Mouse (Mus musculus): ENCODE measurements around the gene 4930518I15Rik. TPM values are rescaled to one million over a fixed set of nuclear protein-coding genes. Genes with fewer than 3 reads are reported as not detected.
"Not testable (repeated sequence)": the region's sequence is repeated elsewhere in the genome, so short reads cannot be mapped to it uniquely, and the experiment has no call there.

The 4930518I15Rik gene
- polyA plus RNA-seq, 1 experiment = 0.13 TPM

- H3K36me3 ChIP-seq (replicated peaks; ENCODE audit: low read length) = peaks cover 9% of the 10 kb centered on the region
- TF ChIP-seq GATA1 (IDR thresholded peaks at IDR 0.05; ENCODE audit: borderline replicate concordance, low read length) (no peak), FLI1 (IDR thresholded peaks at IDR 0.05; ENCODE audit: low read length) (no peak)
- H3K4me3 ChIP-seq (replicated peaks) = peak within 1 kb of the TSS; percentile 93
- peaks cover 31% of the 10 kb centered on the region for H3K4me1 ChIP-seq
- H3K27me3 ChIP-seq (replicated peaks) = peaks cover 58% of the 10 kb centered on the region
- H3K9me3 ChIP-seq = peaks cover 4% of the 10 kb centered on the region; the same call in 1 of the 2 replicates
These were observed 18.2 kb downstream of the 4930518I15Rik start, which contains the start of gene Tgif2 for GRCm38 (mm10) chr2:156839319-156840191. Tgif2 (plus strand) TSS chr2:156840007.

GRCm38 (mm10) chr2:156838839-156839238 is 18.9 kb downstream of the 4930518I15Rik start:
- H3K9me3 ChIP-seq = peaks cover 10% of the 10 kb centered on the region
- peaks cover 63% of the 10 kb centered on the region for H3K27me3 ChIP-seq (replicated peaks)
- peaks cover 6% of the 10 kb centered on the region for H3K36me3 ChIP-seq (replicated peaks; ENCODE audit: low read length)
- H3K4me3 ChIP-seq (replicated peaks) = no peak overlapping the region
- H3K4me1 ChIP-seq = peaks cover 31% of the 10 kb centered on the region
- no peak for TF ChIP-seq GATA1 (IDR thresholded peaks at IDR 0.05; ENCODE audit: borderline replicate concordance, low read length)
- no peak for TF ChIP-seq FLI1 (IDR thresholded peaks at IDR 0.05; ENCODE audit: low read length)

GRCm38 (mm10) chr2:156834336-156834735 is 23.4 kb downstream of the 4930518I15Rik start:
- peaks cover 36% of the 10 kb centered on the region for H3K27me3 ChIP-seq (replicated peaks)
- no peaks in the 10 kb centered on the region for H3K36me3 ChIP-seq (replicated peaks; ENCODE audit: low read length)
- H3K4me1 ChIP-seq = peaks cover 3% of the 10 kb centered on the region
- peaks cover 51% of the 10 kb centered on the region for H3K9me3 ChIP-seq
- TF ChIP-seq GATA1 (IDR thresholded peaks at IDR 0.05; ENCODE audit: borderline replicate concordance, low read length) (no peak), FLI1 (IDR thresholded peaks at IDR 0.05; ENCODE audit: low read length) (no peak)
- no peak overlapping the region for H3K4me3 ChIP-seq (replicated peaks)

- not testable (repeated sequence) for H3K4me3 ChIP-seq (replicated peaks); H3K36me3 ChIP-seq (replicated peaks; ENCODE audit: low read length); H3K4me1 ChIP-seq
- H3K9me3 ChIP-seq = peaks cover 51% of the 10 kb centered on the region
- H3K27me3 ChIP-seq (replicated peaks) = peaks cover 36% of the 10 kb centered on the region
These were observed 32.6 kb downstream of the 4930518I15Rik start for GRCm38 (mm10) chr2:156825128-156825527.

GRCm38 (mm10) chr2:156816116-156816515 is 41.6 kb downstream of the 4930518I15Rik start:
- H3K36me3 ChIP-seq (replicated peaks; ENCODE audit: low read length) = no peaks in the 10 kb centered on the region
- peaks cover 13% of the 10 kb centered on the region for H3K9me3 ChIP-seq
- TF ChIP-seq FLI1 (IDR thresholded peaks at IDR 0.05; ENCODE audit: low read length) (no peak), GATA1 (IDR thresholded peaks at IDR 0.05; ENCODE audit: borderline replicate concordance, low read length) (no peak)
- H3K4me3 ChIP-seq (replicated peaks) = no peak overlapping the region
- peaks cover 89% of the 10 kb centered on the region for H3K27me3 ChIP-seq (replicated peaks)
- peaks cover 20% of the 10 kb centered on the region for H3K4me1 ChIP-seq

- H3K9me3 ChIP-seq = peaks cover 9% of the 10 kb centered on the region
- H3K36me3 ChIP-seq (replicated peaks; ENCODE audit: low read length) = no peaks in the 10 kb centered on the region
- peaks cover 84% of the 10 kb centered on the region for H3K27me3 ChIP-seq (replicated peaks)
- TF ChIP-seq FLI1 (IDR thresholded peaks at IDR 0.05; ENCODE audit: low read length) (no peak), GATA1 (IDR thresholded peaks at IDR 0.05; ENCODE audit: borderline replicate concordance, low read length) (no peak)
- peaks cover 20% of the 10 kb centered on the region for H3K4me1 ChIP-seq
- H3K4me3 ChIP-seq (replicated peaks) = no peak overlapping the region
These were observed 42.3 kb downstream of the 4930518I15Rik start for GRCm38 (mm10) chr2:156815412-156815811.

- Histone ChIP-seq H3K4me3 (replicated peaks) (no peak overlapping the region), H3K9me3 (peaks cover 8% of the 10 kb centered on the region), H3K36me3 (replicated peaks; ENCODE audit: low read length) (no peaks in the 10 kb centered on the region), H3K27me3 (replicated peaks) (peaks cover 82% of the 10 kb centered on the region), H3K4me1 (peaks cover 26% of the 10 kb centered on the region)
- TF ChIP-seq FLI1 (IDR thresholded peaks at IDR 0.05; ENCODE audit: low read length) = no peak
- TF ChIP-seq GATA1 (IDR thresholded peaks at IDR 0.05; ENCODE audit: borderline replicate concordance, low read length) = no peak
These were observed 42.9 kb downstream of the 4930518I15Rik start for GRCm38 (mm10) chr2:156814893-156815292.

- Histone ChIP-seq H3K9me3 (0 out of 2 replicates have a peak, but pooled peaks cover 3% of the 10 kb centered on the region), H3K4me3 (replicated peaks) (no peak overlapping the region), H3K4me1 (peaks cover 31% of the 10 kb centered on the region), H3K27me3 (replicated peaks) (peaks cover 77% of the 10 kb centered on the region), H3K36me3 (replicated peaks; ENCODE audit: low read length) (no peaks in the 10 kb centered on the region)
- TF ChIP-seq FLI1 (IDR thresholded peaks at IDR 0.05; ENCODE audit: low read length) (no peak), GATA1 (IDR thresholded peaks at IDR 0.05; ENCODE audit: borderline replicate concordance, low read length) (no peak)
These were observed 43.4 kb downstream of the 4930518I15Rik start for GRCm38 (mm10) chr2:156814344-156814801.

GRCm38 (mm10) chr2:156811556-156811955 is 46.2 kb downstream of the 4930518I15Rik start:
- Histone ChIP-seq H3K36me3 (replicated peaks; ENCODE audit: low read length) (no peaks in the 10 kb centered on the region), H3K27me3 (replicated peaks) (peaks cover 69% of the 10 kb centered on the region), H3K9me3 (peaks cover 4% of the 10 kb centered on the region; the same call in 1 of the 2 replicates), H3K4me3 (replicated peaks) (no peak overlapping the region), H3K4me1 (peaks cover 45% of the 10 kb centered on the region)
- TF ChIP-seq GATA1 (IDR thresholded peaks at IDR 0.05; ENCODE audit: borderline replicate concordance, low read length) (no peak), FLI1 (IDR thresholded peaks at IDR 0.05; ENCODE audit: low read length) (no peak)

GRCm38 (mm10) chr2:156810716-156811115 is 47.0 kb downstream of the 4930518I15Rik start:
- Histone ChIP-seq H3K9me3 (peaks cover 4% of the 10 kb centered on the region; the same call in 1 of the 2 replicates), H3K4me1 (peaks cover 50% of the 10 kb centered on the region), H3K4me3 (replicated peaks) (no peak overlapping the region), H3K27me3 (replicated peaks) (peaks cover 68% of the 10 kb centered on the region), H3K36me3 (replicated peaks; ENCODE audit: low read length) (no peaks in the 10 kb centered on the region)
- TF ChIP-seq FLI1 (IDR thresholded peaks at IDR 0.05; ENCODE audit: low read length) = no peak
- TF ChIP-seq GATA1 (IDR thresholded peaks at IDR 0.05; ENCODE audit: borderline replicate concordance, low read length) = no peak
